Mouse (Mus musculus) lung, adult 2 months (tissue): ENCODE results near the gene Hadhb.

Experiments used
- CTCF ChIP-seq: fragments of 200-500 bp; IDR thresholded peaks from 2 replicates; pipeline ENCODE4 v1.5.1; 2011; ENCODE audit warnings: mild to moderate bottlenecking, low read length, control low read depth; ENCODE audit not compliant: insufficient read depth
- POLR2A ChIP-seq: fragments of 200-500 bp; IDR thresholded peaks from 2 replicates; pipeline ENCODE4 v1.6.1; 2011; ENCODE audit warnings: low read depth, mild to moderate bottlenecking, control low read depth, low read length, borderline replicate concordance; ENCODE audit errors: extremely low read depth

DNA sequence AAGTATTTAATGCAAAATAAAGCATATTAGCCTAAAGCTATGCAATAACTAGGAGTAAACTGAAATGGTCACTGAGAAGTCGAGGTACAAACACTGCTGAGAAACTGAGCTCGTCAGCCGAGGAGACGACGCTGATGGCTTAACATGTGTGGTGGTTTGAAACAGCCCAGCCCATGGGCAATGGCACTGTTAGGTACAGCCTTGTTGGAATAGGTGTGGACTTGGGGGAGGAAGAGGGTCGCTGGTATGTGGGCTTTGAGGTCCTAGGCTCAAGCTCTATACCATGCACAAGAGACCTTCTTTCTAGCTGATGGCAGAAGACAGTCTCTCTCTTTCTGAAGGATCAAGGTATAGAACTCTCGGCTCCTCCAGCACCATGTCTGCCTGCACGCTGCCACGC lies 17.8 kb upstream of the Hadhb start:
- TF ChIP-seq POLR2A, result no peak
- no peak for TF ChIP-seq CTCF
